In the genomic region with DNA sequence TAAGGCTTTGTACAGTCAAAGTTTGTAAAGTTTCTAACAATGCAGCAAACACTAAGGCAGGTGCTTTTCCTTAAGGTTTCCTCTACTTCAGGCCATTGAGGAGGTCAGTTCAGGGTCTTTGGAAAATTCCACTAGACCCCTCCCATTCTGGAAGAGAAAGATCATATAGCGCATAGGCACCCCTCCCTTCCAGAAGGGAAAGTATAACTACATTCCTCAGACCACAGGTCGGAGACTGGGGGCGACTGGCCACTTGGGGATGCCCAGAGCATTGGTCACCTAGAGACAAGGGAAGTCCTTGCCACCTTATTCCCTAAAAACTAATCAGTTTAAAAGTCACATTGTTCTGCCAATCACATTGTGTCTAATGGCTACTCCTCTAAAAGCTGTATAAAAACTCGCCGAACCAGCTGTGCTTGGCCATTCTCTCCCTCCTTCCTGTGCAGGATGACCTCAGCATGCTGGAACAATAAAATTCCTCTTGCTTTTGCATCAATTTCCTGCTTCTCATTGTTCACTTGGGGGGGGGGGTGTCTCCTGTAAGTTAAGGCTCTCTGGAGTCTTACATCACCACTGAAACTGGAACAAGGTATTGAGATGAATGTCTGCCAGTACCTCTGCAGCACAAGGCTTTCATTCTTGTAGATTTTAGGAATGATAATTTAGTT, we compare ENCODE assay signal across 27 mouse cellular contexts.
DNase-seq lines count a peak whose midpoint lies in the region; ATAC-seq and TF ChIP-seq lines count a peak whose summit lies in the region.
"Had no signal": no experiment of that assay in that cellular context is flagged by ENCODE, and none has a peak within 500 bp of the region (broad histone marks: within the 10 kb centered on the region; RNA-seq: fewer than 3 reads in every experiment).

No protein-coding gene starts in this region.

- no peak for TF ChIP-seq CTCF in lung, postnatal 0 days (IDR thresholded peaks at IDR 0.05)

- H3K9ac ChIP-seq in hindbrain, embryonic 11.5 days (ENCODE audit: low read depth, low read length), result no peak overlapping the region
- H3K9ac ChIP-seq in hindbrain, embryonic 12.5 days, result no peak overlapping the region
- no peak overlapping the region for H3K9ac ChIP-seq in lung, embryonic 16.5 days (ENCODE audit: low read length)
- H3K9ac ChIP-seq in lung, postnatal 0 days (replicated peaks; ENCODE audit: low read depth), result no peak overlapping the region
- H3K9ac ChIP-seq: embryonic facial prominence, embryonic 15.5 days; forebrain, embryonic 12.5 days had no signal

- ATAC-seq in hindbrain, embryonic 11.5 days (ENCODE audit: low FRiP score), result 0 out of 2 replicates have a peak, but pooled peaks have one; percentile 12
- ATAC-seq in hindbrain, embryonic 12.5 days (ENCODE audit: low FRiP score), result no peak
- ATAC-seq in lung, embryonic 16.5 days (ENCODE audit: low read depth), result peak; percentile 17; the same call in 1 of the 2 replicates
- no peak; the same call in 1 of the 2 replicates for ATAC-seq in lung, postnatal 0 days
- ATAC-seq: activated CD4-positive, CD25-positive, alpha-beta regulatory T cell, adult 4 months; hindbrain, embryonic 16.5 days; midbrain, embryonic 16.5 days had no signal

- H3K27me3 ChIP-seq in hindbrain, embryonic 11.5 days (ENCODE audit: control insufficient read depth, insufficient read depth, low read length), result no peaks in the 10 kb centered on the region
- no peaks in the 10 kb centered on the region for H3K27me3 ChIP-seq in hindbrain, embryonic 12.5 days
- no peaks in the 10 kb centered on the region for H3K27me3 ChIP-seq in lung, embryonic 16.5 days (ENCODE audit: control insufficient read depth, insufficient read depth, low read depth, low read length)
- no peaks in the 10 kb centered on the region for H3K27me3 ChIP-seq in lung, postnatal 0 days (replicated peaks; ENCODE audit: insufficient read depth, low read length)
- H3K27me3 ChIP-seq: embryonic facial prominence, embryonic 15.5 days; forebrain, embryonic 12.5 days had no signal

- TF ChIP-seq EP300 in lung, postnatal 0 days (IDR thresholded peaks at IDR 0.05), result no peak

- H3K27ac ChIP-seq in hindbrain, embryonic 11.5 days (ENCODE audit: low read depth, low read length), result no peak overlapping the region
- no peak overlapping the region for H3K27ac ChIP-seq in hindbrain, embryonic 12.5 days
- H3K27ac ChIP-seq in lung, embryonic 16.5 days (ENCODE audit: low read length), result no peak overlapping the region
- no peak overlapping the region for H3K27ac ChIP-seq in lung, postnatal 0 days (ENCODE audit: low read length)
- H3K27ac ChIP-seq: embryonic facial prominence, embryonic 15.5 days; forebrain, embryonic 12.5 days; heart, embryonic 10.5 days; stomach, postnatal 0 days had no signal

- no peaks in the 10 kb centered on the region for H3K9me3 ChIP-seq in hindbrain, embryonic 11.5 days (ENCODE audit: control insufficient read depth, low read length)
- no peaks in the 10 kb centered on the region for H3K9me3 ChIP-seq in hindbrain, embryonic 12.5 days (replicated peaks)
- H3K9me3 ChIP-seq in lung, embryonic 16.5 days (ENCODE audit: control insufficient read depth, low read length), result no peaks in the 10 kb centered on the region
- H3K9me3 ChIP-seq in lung, postnatal 0 days (ENCODE audit: low read length), result no peaks in the 10 kb centered on the region
- H3K9me3 ChIP-seq: embryonic facial prominence, embryonic 15.5 days; forebrain, embryonic 12.5 days; heart, embryonic 10.5 days had no signal

- 90% methylated on average over 5 of the region's 5 CpGs for WGBS in hindbrain, embryonic 11.5 days
- WGBS in hindbrain, embryonic 12.5 days, result 80% methylated on average over 5 of the region's 5 CpGs
- 68% methylated on average over 5 of the region's 5 CpGs for WGBS in lung, embryonic 16.5 days
- WGBS in lung, postnatal 0 days, result 57% methylated on average over 5 of the region's 5 CpGs

- H3K4me3 ChIP-seq in hindbrain, embryonic 11.5 days (ENCODE audit: low read depth, low read length), result no peak overlapping the region
- no peak overlapping the region for H3K4me3 ChIP-seq in hindbrain, embryonic 12.5 days
- H3K4me3 ChIP-seq in lung, embryonic 16.5 days (ENCODE audit: low read length), result no peak overlapping the region
- no peak overlapping the region for H3K4me3 ChIP-seq in lung, postnatal 0 days (ENCODE audit: low read depth, low read length)
- H3K4me3 ChIP-seq: embryonic facial prominence, embryonic 15.5 days; forebrain, embryonic 12.5 days; heart, embryonic 10.5 days had no signal

- no peaks in the 10 kb centered on the region for H3K4me1 ChIP-seq in hindbrain, embryonic 11.5 days (replicated peaks; ENCODE audit: control insufficient read depth, insufficient read depth, low read length)
- H3K4me1 ChIP-seq in hindbrain, embryonic 12.5 days, result no peaks in the 10 kb centered on the region
- no peaks in the 10 kb centered on the region for H3K4me1 ChIP-seq in lung, embryonic 16.5 days (replicated peaks; ENCODE audit: control insufficient read depth, insufficient read depth, low read length)
- no peaks in the 10 kb centered on the region for H3K4me1 ChIP-seq in lung, postnatal 0 days (ENCODE audit: insufficient read depth, low read depth, low read length)
- H3K4me1 ChIP-seq: embryonic facial prominence, embryonic 15.5 days; forebrain, embryonic 12.5 days; heart, embryonic 10.5 days had no signal

- no peak overlapping the region for H3K4me2 ChIP-seq in hindbrain, embryonic 11.5 days (replicated peaks; ENCODE audit: low read depth, low read length)
- no peak overlapping the region for H3K4me2 ChIP-seq in hindbrain, embryonic 12.5 days (replicated peaks)
- no peak overlapping the region for H3K4me2 ChIP-seq in lung, embryonic 16.5 days (ENCODE audit: low read depth, low read length)
- no peak overlapping the region for H3K4me2 ChIP-seq in lung, postnatal 0 days (replicated peaks; ENCODE audit: low read depth, low read length)
- H3K4me2 ChIP-seq: embryonic facial prominence, embryonic 15.5 days; forebrain, embryonic 12.5 days; liver, embryonic 11.5 days had no signal

- peak; percentile 8 for DNase-seq in embryo, embryonic 10.5 days (ENCODE audit: low spot score)
- no peak for DNase-seq in embryo, embryonic 9.5 days (ENCODE audit: extremely low spot score)
- no peak for DNase-seq in hindbrain, embryonic 11.5 days (ENCODE audit: low spot score)
- no peak for DNase-seq in lung, postnatal 0 days (ENCODE audit: low spot score)
- DNase-seq in spleen, adult 12 weeks (ENCODE audit: low spot score), result no peak
- DNase-seq: adrenal gland, adult 2 months; cerebellum, adult 2 months; cerebellum, postnatal 14 days; gastrocnemius, postnatal 14 days; heart, postnatal 10 days; kidney, adult 2 months; kidney, postnatal 14 days; layer of hippocampus, adult 9-11 months; lung, postnatal 14 days; right cerebral cortex, postnatal 25 days; thymus, adult 18-20 months; thymus, postnatal 25 days had no signal

- no peaks in the 10 kb centered on the region for H3K36me3 ChIP-seq in hindbrain, embryonic 11.5 days (ENCODE audit: control insufficient read depth, insufficient read depth, low read length)
- H3K36me3 ChIP-seq in hindbrain, embryonic 12.5 days, result no peaks in the 10 kb centered on the region
- H3K36me3 ChIP-seq in lung, embryonic 16.5 days (ENCODE audit: control insufficient read depth, insufficient read depth, low read length), result no peaks in the 10 kb centered on the region
- no peaks in the 10 kb centered on the region for H3K36me3 ChIP-seq in lung, postnatal 0 days (ENCODE audit: insufficient read depth, low read length)
- H3K36me3 ChIP-seq: embryonic facial prominence, embryonic 15.5 days; forebrain, embryonic 12.5 days; heart, embryonic 10.5 days had no signal

Comparison
In these comparisons a context has a peak if more than half of its experiments do, and no peak if none do; other contexts are left out.
1. ATAC-seq: peak in hindbrain, embryonic 11.5 days (single experiment) and lung, embryonic 16.5 days (single experiment); none in hindbrain, embryonic 12.5 days (single experiment) and lung, postnatal 0 days (single experiment).